Mouse (Mus musculus): Measurements from ENCODE around the gene Zg16. TPM values are rescaled to one million over a fixed set of nuclear protein-coding genes. Genes with fewer than 3 reads are reported as not detected.
A peak's percentile ranks its signal among the peaks of the same experiment; 100 is the strongest.

The Zg16 gene
- polyA plus RNA-seq, 1 experiment from 2014 or later, result not detected

- H3K4me3 ChIP-seq (ENCODE audit: inconsistent target), result no peak overlapping the region
- no peaks in the 10 kb centered on the region for H3K79me2 ChIP-seq (ENCODE audit: inconsistent target)
- H3K27ac ChIP-seq, result no peak overlapping the region
- H3K36me3 ChIP-seq (ENCODE audit: inconsistent target), result no peaks in the 10 kb centered on the region
- 77% methylated on average over 4 of the region's 4 CpGs for WGBS (ENCODE audit: missing documents)
Observed at GRCm38 (mm10) chr7:127070871-127071413, 16.2 kb downstream of the Zg16 start.

DNA sequence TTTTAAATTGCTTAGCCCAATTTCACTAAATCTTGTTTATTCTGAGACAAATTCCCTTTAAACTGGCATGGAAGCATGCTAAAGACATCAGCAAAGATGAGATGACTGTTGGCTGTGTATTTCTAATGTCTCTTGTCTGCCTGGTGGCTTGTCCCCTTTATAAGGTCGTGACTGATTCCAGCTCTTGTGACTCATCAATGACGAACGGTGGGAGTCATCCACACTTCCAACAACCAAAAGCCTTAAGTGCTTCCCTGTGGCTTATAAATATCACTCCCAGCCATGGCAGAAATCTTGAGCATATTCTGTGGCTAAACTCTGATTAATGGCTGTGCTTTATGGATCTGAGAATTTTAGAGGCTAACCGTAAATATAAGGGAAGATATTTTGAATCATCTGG, 20.8 kb downstream of the Zg16 start:
- 87% methylated on average over 4 of the region's 4 CpGs for WGBS (ENCODE audit: missing documents)
- Histone ChIP-seq H3K79me2 (ENCODE audit: inconsistent target) (no peaks in the 10 kb centered on the region), H3K27ac (no peak overlapping the region), H3K36me3 (ENCODE audit: inconsistent target) (no peaks in the 10 kb centered on the region), H3K4me3 (ENCODE audit: inconsistent target) (no peak overlapping the region)

GRCm38 (mm10) chr7:127065538-127065937, 21.6 kb downstream of the Zg16 start:
- H3K4me3 ChIP-seq (ENCODE audit: inconsistent target), result no peak overlapping the region
- no peak overlapping the region for H3K27ac ChIP-seq
- H3K79me2 ChIP-seq (ENCODE audit: inconsistent target), result no peaks in the 10 kb centered on the region
- H3K36me3 ChIP-seq (ENCODE audit: inconsistent target), result no peaks in the 10 kb centered on the region
- WGBS (ENCODE audit: missing documents), result 88% methylated on average over 6 of the region's 6 CpGs

DNA sequence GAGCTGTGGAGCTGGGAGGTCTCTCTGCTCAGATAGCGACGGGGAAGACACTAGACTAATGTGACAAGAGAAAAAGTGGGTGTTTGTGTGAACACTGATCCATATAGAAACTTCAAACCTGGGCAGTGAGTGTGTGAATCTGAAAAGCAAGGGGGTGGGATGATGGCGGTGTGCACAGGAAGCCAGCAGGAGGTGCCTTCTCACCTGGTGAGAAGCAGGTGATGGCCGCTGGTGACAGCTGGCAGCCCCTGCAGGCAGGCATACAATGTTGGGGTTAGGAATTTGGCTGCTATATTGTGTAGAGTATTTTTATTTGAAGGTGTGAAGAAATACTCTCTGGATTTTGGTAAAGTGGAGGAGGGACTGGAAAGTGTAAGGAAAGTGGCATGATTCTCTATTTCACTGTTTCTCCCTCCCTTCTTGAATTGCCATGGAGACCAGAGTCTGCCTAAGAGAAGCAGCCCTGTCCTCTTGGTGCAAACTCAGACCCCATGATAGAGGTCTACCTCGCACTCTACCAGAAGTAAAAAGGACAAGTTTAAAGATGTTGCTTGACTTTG, 32.0 kb downstream of the Zg16 start:
- no peak overlapping the region for H3K27ac ChIP-seq
- 87% methylated on average over 5 of the region's 5 CpGs for WGBS (ENCODE audit: missing documents)
- no peaks in the 10 kb centered on the region for H3K79me2 ChIP-seq (ENCODE audit: inconsistent target)
- H3K36me3 ChIP-seq (ENCODE audit: inconsistent target), result no peaks in the 10 kb centered on the region
- no peak overlapping the region for H3K4me3 ChIP-seq (ENCODE audit: inconsistent target)

GRCm38 (mm10) chr7:127041851-127042672, 45.1 kb downstream of the Zg16 start, which contains the start of gene Kif22:
Kif22 (minus strand) TSS chr7:127042471.
- WGBS (ENCODE audit: missing documents), result under 1% methylated on average over 53 of the region's 53 CpGs
- Histone ChIP-seq H3K79me2 (ENCODE audit: inconsistent target) (peaks cover 52% of the 10 kb centered on the region), H3K27ac (peak within 1 kb of the TSS; percentile 51), H3K36me3 (ENCODE audit: inconsistent target) (no peaks in the 10 kb centered on the region), H3K4me3 (ENCODE audit: inconsistent target) (peak within 1 kb of the TSS; percentile 72)

DNA sequence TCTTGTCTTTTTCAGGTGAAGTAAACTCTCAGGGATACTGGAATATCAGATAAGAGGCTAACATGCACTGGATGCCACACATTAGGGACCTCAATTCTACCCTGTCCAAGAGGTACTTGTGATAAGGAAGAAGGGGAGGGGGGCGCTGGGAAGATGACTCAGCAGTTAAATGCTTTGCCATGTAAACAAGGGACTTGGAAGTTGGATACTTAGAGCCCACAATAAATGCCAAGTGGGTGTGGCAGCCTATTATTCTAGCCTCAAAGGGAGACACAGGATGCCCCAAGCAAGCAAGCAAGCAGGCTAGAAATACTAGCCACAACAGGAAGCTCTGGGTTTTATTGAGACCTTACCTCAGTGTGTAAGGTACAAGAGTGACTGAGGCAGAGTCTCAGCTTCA, 55.9 kb downstream of the Zg16 start:
- H3K36me3 ChIP-seq (ENCODE audit: inconsistent target), result no peaks in the 10 kb centered on the region
- 0 out of 2 replicates have a peak, but pooled peaks cover 3% of the 10 kb centered on the region for H3K79me2 ChIP-seq (ENCODE audit: inconsistent target)
- H3K27ac ChIP-seq, result no peak overlapping the region
- WGBS (ENCODE audit: missing documents), result 64% methylated on average over 1 of the region's 1 CpGs
- no peak overlapping the region for H3K4me3 ChIP-seq (ENCODE audit: inconsistent target)

- Histone ChIP-seq H3K4me3 (ENCODE audit: inconsistent target) (no peak overlapping the region), H3K36me3 (ENCODE audit: inconsistent target) (no peaks in the 10 kb centered on the region), H3K27ac (peak overlapping the region; percentile 4; the same call in 1 of the 2 replicates), H3K79me2 (ENCODE audit: inconsistent target) (peaks cover under 1% of the 10 kb centered on the region; the same call in 1 of the 2 replicates)
- 93% methylated on average over 1 of the region's 1 CpGs for WGBS (ENCODE audit: missing documents)
Observed at GRCm38 (mm10) chr7:127030172-127030571, 57.0 kb downstream of the Zg16 start.

GRCm38 (mm10) chr7:127027885-127028284, 59.2 kb downstream of the Zg16 start:
- Histone ChIP-seq H3K4me3 (ENCODE audit: inconsistent target) (peak overlapping the region; percentile 44), H3K36me3 (ENCODE audit: inconsistent target) (no peaks in the 10 kb centered on the region), H3K27ac (peak overlapping the region; percentile 84), H3K79me2 (ENCODE audit: inconsistent target) (peaks cover 22% of the 10 kb centered on the region)
- 49% methylated on average over 8 of the region's 8 CpGs for WGBS (ENCODE audit: missing documents)

DNA sequence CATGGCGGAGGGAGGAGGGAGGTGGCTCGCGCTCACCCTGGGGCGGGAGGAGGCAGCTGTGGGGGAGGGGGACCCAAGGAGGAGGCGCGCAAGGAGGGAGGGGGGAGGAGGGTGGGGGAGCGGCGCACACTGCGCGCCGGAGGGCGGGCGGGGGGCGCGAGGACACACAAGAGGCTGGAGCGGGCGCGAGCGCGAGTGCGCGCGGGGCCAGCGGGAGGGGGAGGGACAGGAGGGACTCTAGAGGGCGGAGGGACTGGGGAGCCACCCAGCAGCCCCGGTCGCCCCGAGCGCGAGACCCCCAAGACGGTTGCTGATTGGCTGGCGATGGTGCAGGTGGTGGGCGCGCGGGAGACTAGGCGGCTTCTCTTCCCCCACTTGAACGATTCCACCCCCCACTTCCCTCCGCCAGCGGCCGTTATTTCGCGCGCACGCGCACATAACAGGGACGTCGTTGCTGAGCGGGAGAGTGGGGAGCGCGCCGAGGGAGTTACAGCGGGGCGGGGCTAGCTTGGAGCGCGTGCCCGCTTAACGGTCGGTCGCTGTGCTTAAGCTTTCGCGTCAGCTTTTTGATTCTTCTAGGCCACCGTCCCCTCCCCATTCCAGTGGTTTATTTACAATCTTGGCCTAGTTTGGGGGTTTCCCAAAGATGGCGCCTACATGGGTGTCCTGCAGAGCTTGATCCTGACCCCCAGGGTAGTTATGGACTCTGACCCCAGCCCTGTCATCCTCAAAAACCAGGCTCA, 60.0 kb downstream of the Zg16 start, which contains the start of gene Maz:
Gene Maz, minus strand, starts transcription at position 54 of the 743 bp plus-strand sequence.
- 0 out of 2 replicates have a peak, but pooled peaks cover 5% of the 10 kb centered on the region for H3K36me3 ChIP-seq (ENCODE audit: inconsistent target)
- peak within 1 kb of the TSS; percentile 84 for H3K27ac ChIP-seq
- H3K79me2 ChIP-seq (ENCODE audit: inconsistent target), result peaks cover 22% of the 10 kb centered on the region
- WGBS (ENCODE audit: missing documents), result 1% methylated on average over 48 of the region's 63 CpGs
- H3K4me3 ChIP-seq (ENCODE audit: inconsistent target), result peak within 1 kb of the TSS; percentile 44

GRCm38 (mm10) chr7:127026616-127026983, 60.5 kb downstream of the Zg16 start:
- no peak overlapping the region for H3K27ac ChIP-seq
- peaks cover 22% of the 10 kb centered on the region for H3K79me2 ChIP-seq (ENCODE audit: inconsistent target)
- no peak overlapping the region for H3K4me3 ChIP-seq (ENCODE audit: inconsistent target)
- 0 out of 2 replicates have a peak, but pooled peaks cover 5% of the 10 kb centered on the region for H3K36me3 ChIP-seq (ENCODE audit: inconsistent target)
- WGBS (ENCODE audit: missing documents), result no CpG with 5 or more reads among the region's 48 CpGs

DNA sequence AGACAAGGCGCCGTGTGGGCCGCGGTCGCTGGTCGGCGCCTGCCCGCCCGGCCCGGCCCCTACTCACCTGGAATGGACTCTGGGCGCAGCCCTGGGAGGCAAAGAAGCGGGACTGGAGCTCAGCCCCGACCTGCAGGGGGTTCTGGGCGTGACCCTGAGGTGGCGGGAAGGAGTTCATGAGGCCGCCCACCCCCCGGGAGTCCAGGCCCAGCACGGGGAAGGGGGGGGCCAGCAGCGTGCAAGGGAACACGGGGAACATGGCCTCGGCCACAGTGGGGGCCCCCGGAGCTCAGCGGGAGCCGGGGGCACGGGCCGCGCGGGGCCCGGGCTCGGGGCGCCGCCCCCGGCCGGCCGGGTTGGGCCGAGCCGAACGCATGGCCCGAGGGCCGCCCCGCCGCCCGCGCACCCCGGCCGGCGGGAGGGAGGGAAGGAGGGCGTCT, 60.9 kb downstream of the Zg16 start:
- WGBS (ENCODE audit: missing documents), result under 1% methylated on average over 27 of the region's 48 CpGs

GRCm38 (mm10) chr7:127025556-127026160, 61.5 kb downstream of the Zg16 start:
- Histone ChIP-seq H3K4me3 (ENCODE audit: inconsistent target) (peak overlapping the region; percentile 47), H3K36me3 (ENCODE audit: inconsistent target) (0 out of 2 replicates have a peak, but pooled peaks cover 5% of the 10 kb centered on the region), H3K79me2 (ENCODE audit: inconsistent target) (peaks cover 22% of the 10 kb centered on the region), H3K27ac (peak overlapping the region; percentile 77)
- whole genome bisulfite sequencing (ENCODE audit: missing documents), result 0% methylated on average over 62 of the region's 65 CpGs

More for the DNA sequence above, 60.9 kb downstream of the Zg16 start:
- H3K4me3 ChIP-seq (ENCODE audit: inconsistent target), result peak overlapping the region; percentile 15; the same call in 1 of the 2 replicates
- peak overlapping the region; percentile 36; the same call in 1 of the 2 replicates for H3K27ac ChIP-seq
- H3K36me3 ChIP-seq (ENCODE audit: inconsistent target), result 0 out of 2 replicates have a peak, but pooled peaks cover 5% of the 10 kb centered on the region
- H3K79me2 ChIP-seq (ENCODE audit: inconsistent target), result peaks cover 22% of the 10 kb centered on the region

- 0 out of 2 replicates have a peak, but pooled peaks cover 5% of the 10 kb centered on the region for H3K36me3 ChIP-seq (ENCODE audit: inconsistent target)
- H3K79me2 ChIP-seq (ENCODE audit: inconsistent target), result peaks cover 22% of the 10 kb centered on the region
- peak overlapping the region; percentile 47 for H3K4me3 ChIP-seq (ENCODE audit: inconsistent target)
- under 1% methylated on average over 29 of the region's 30 CpGs for WGBS (ENCODE audit: missing documents)
- peak overlapping the region; percentile 77 for H3K27ac ChIP-seq
Observed at GRCm38 (mm10) chr7:127024755-127025555, 62.2 kb downstream of the Zg16 start.

Data from macrophage (primary cell).